Mouse (Mus musculus) ES-E14 (cell line): ENCODE results near the gene Zfp771.

Experiments
- CHD2 ChIP-seq: IDR thresholded peaks from 2 replicates; pipeline ENCODE4 v1.6.1; 2014; ENCODE audit warnings: mild to moderate bottlenecking, low read depth, low read length, inconsistent platforms
- HCFC1 ChIP-seq: IDR thresholded peaks from 2 replicates; pipeline ENCODE4 v1.6.1; 2012; ENCODE audit warnings: low read length, inconsistent platforms, borderline replicate concordance; ENCODE audit not compliant: insufficient read depth
- ZC3H11A ChIP-seq: IDR thresholded peaks from 2 replicates; pipeline ENCODE4 v1.6.1; 2012; ENCODE audit warnings: low read depth, mild to moderate bottlenecking, inconsistent platforms, low read length, borderline replicate concordance
- ZNF384 ChIP-seq: IDR thresholded peaks from 2 replicates; pipeline ENCODE4 v1.6.1; 2012; ENCODE audit warnings: low read depth, low read length, inconsistent platforms

GRCm38 (mm10) chr7:127209851-127210250, 34.2 kb upstream of the Zfp771 start:
- TF ChIP-seq ZNF384 (no peak), HCFC1 (no peak), CHD2 (no peak), ZC3H11A (no peak)
